Mouse (Mus musculus): ENCODE data around the gene Qdpr. TPM values are rescaled to one million over a fixed set of nuclear protein-coding genes. Genes with fewer than 3 reads are reported as not detected.
"Not testable (repeated sequence)": the region's sequence is repeated elsewhere in the genome, so short reads cannot be mapped to it uniquely, and the experiment has no call there.

Qdpr gene
- polyA plus RNA-seq, 1 experiment from 2014 or later, result 104 TPM

GRCm38 (mm10) chr5:45438301-45438700 is 11.7 kb downstream of the Qdpr start:
- H3K4me3 ChIP-seq (ENCODE audit: low read depth, low read length), result no peak overlapping the region
- no peak overlapping the region for H3K4me2 ChIP-seq (ENCODE audit: low read depth, low read length)
- H3K9me3 ChIP-seq (ENCODE audit: control insufficient read depth, low read length), result no peaks in the 10 kb centered on the region
- no peak overlapping the region for H3K9ac ChIP-seq (replicated peaks; ENCODE audit: low read depth, low read length)
- WGBS, result 92% methylated on average over 8 of the region's 8 CpGs
- no peak overlapping the region for H3K27ac ChIP-seq (ENCODE audit: low read depth, low read length)
- no peaks in the 10 kb centered on the region for H3K27me3 ChIP-seq (ENCODE audit: control insufficient read depth, insufficient read depth, low read length)
- no peak for ATAC-seq (ENCODE audit: low read depth)
- H3K4me1 ChIP-seq (ENCODE audit: control insufficient read depth, insufficient read depth, low read length), result no peaks in the 10 kb centered on the region
- no peaks in the 10 kb centered on the region for H3K36me3 ChIP-seq (ENCODE audit: control insufficient read depth, insufficient read depth, low read length)

- H3K36me3 ChIP-seq (ENCODE audit: control insufficient read depth, insufficient read depth, low read length), result no peaks in the 10 kb centered on the region
- no peaks in the 10 kb centered on the region for H3K9me3 ChIP-seq (ENCODE audit: control insufficient read depth, low read length)
- no peak overlapping the region for H3K4me2 ChIP-seq (ENCODE audit: low read depth, low read length)
- H3K27ac ChIP-seq (ENCODE audit: low read depth, low read length), result no peak overlapping the region
- no peak overlapping the region for H3K4me3 ChIP-seq (ENCODE audit: low read depth, low read length)
- H3K9ac ChIP-seq (replicated peaks; ENCODE audit: low read depth, low read length), result no peak overlapping the region
- no peaks in the 10 kb centered on the region for H3K4me1 ChIP-seq (ENCODE audit: control insufficient read depth, insufficient read depth, low read length)
- no peak for ATAC-seq (ENCODE audit: low read depth)
- no peaks in the 10 kb centered on the region for H3K27me3 ChIP-seq (ENCODE audit: control insufficient read depth, insufficient read depth, low read length)
- WGBS, result 76% methylated on average over 4 of the region's 4 CpGs
Measured at GRCm38 (mm10) chr5:45437826-45438225, 12.2 kb downstream of the Qdpr start.

GRCm38 (mm10) chr5:45435967-45436950 is 13.8 kb downstream of the Qdpr start:
- Histone ChIP-seq H3K4me2 (ENCODE audit: low read depth, low read length) (no peak overlapping the region), H3K36me3 (ENCODE audit: control insufficient read depth, insufficient read depth, low read length) (no peaks in the 10 kb centered on the region), H3K9ac (replicated peaks; ENCODE audit: low read depth, low read length) (no peak overlapping the region), H3K4me3 (ENCODE audit: low read depth, low read length) (no peak overlapping the region), H3K9me3 (ENCODE audit: control insufficient read depth, low read length) (no peaks in the 10 kb centered on the region), H3K4me1 (ENCODE audit: control insufficient read depth, insufficient read depth, low read length) (no peaks in the 10 kb centered on the region), H3K27ac (ENCODE audit: low read depth, low read length) (no peak overlapping the region), H3K27me3 (ENCODE audit: control insufficient read depth, insufficient read depth, low read length) (no peaks in the 10 kb centered on the region)
- WGBS, result 93% methylated on average over 14 of the region's 14 CpGs
- no peak for ATAC-seq (ENCODE audit: low read depth)

GRCm38 (mm10) chr5:45427891-45428290 is 22.1 kb downstream of the Qdpr start:
- H3K4me2 ChIP-seq (ENCODE audit: low read depth, low read length), result no peak overlapping the region
- no peaks in the 10 kb centered on the region for H3K36me3 ChIP-seq (ENCODE audit: control insufficient read depth, insufficient read depth, low read length)
- H3K4me3 ChIP-seq (ENCODE audit: low read depth, low read length), result no peak overlapping the region
- H3K9me3 ChIP-seq (ENCODE audit: control insufficient read depth, low read length), result no peaks in the 10 kb centered on the region
- no peaks in the 10 kb centered on the region for H3K4me1 ChIP-seq (ENCODE audit: control insufficient read depth, insufficient read depth, low read length)
- no peak overlapping the region for H3K9ac ChIP-seq (replicated peaks; ENCODE audit: low read depth, low read length)
- no peak for ATAC-seq (ENCODE audit: low read depth)
- no peak overlapping the region for H3K27ac ChIP-seq (ENCODE audit: low read depth, low read length)
- H3K27me3 ChIP-seq (ENCODE audit: control insufficient read depth, insufficient read depth, low read length), result no peaks in the 10 kb centered on the region
- WGBS, result 94% methylated on average over 7 of the region's 7 CpGs

GRCm38 (mm10) chr5:45426416-45427034 is 23.5 kb downstream of the Qdpr start:
- Histone ChIP-seq H3K4me1 (ENCODE audit: control insufficient read depth, insufficient read depth, low read length) (no peaks in the 10 kb centered on the region), H3K4me3 (ENCODE audit: low read depth, low read length) (no peak overlapping the region), H3K4me2 (ENCODE audit: low read depth, low read length) (no peak overlapping the region), H3K36me3 (ENCODE audit: control insufficient read depth, insufficient read depth, low read length) (no peaks in the 10 kb centered on the region), H3K27ac (ENCODE audit: low read depth, low read length) (no peak overlapping the region), H3K27me3 (ENCODE audit: control insufficient read depth, insufficient read depth, low read length) (no peaks in the 10 kb centered on the region), H3K9me3 (ENCODE audit: control insufficient read depth, low read length) (no peaks in the 10 kb centered on the region), H3K9ac (replicated peaks; ENCODE audit: low read depth, low read length) (no peak overlapping the region)
- 89% methylated on average over 1 of the region's 1 CpGs for WGBS
- ATAC-seq (ENCODE audit: low read depth), result no peak

GRCm38 (mm10) chr5:45425771-45426170 is 24.3 kb downstream of the Qdpr start:
- H3K4me3 ChIP-seq (ENCODE audit: low read depth, low read length); H3K4me1 ChIP-seq (ENCODE audit: control insufficient read depth, insufficient read depth, low read length); ATAC-seq (ENCODE audit: low read depth); H3K27me3 ChIP-seq (ENCODE audit: control insufficient read depth, insufficient read depth, low read length); H3K9ac ChIP-seq (replicated peaks; ENCODE audit: low read depth, low read length); H3K36me3 ChIP-seq (ENCODE audit: control insufficient read depth, insufficient read depth, low read length); H3K4me2 ChIP-seq (ENCODE audit: low read depth, low read length); H3K27ac ChIP-seq (ENCODE audit: low read depth, low read length); H3K9me3 ChIP-seq (ENCODE audit: control insufficient read depth, low read length): not testable (repeated sequence)
- WGBS, result 37% methylated on average over 1 of the region's 1 CpGs

GRCm38 (mm10) chr5:45424021-45424886 is 25.8 kb downstream of the Qdpr start:
- ATAC-seq (ENCODE audit: low read depth), result peak; percentile 95
- H3K36me3 ChIP-seq (ENCODE audit: control insufficient read depth, insufficient read depth, low read length), result no peaks in the 10 kb centered on the region
- 44% methylated on average over 8 of the region's 8 CpGs for WGBS

GRCm38 (mm10) chr5:45421881-45422844 is 27.9 kb downstream of the Qdpr start:
- Histone ChIP-seq H3K9ac (replicated peaks; ENCODE audit: low read depth, low read length) (no peak overlapping the region), H3K27ac (ENCODE audit: low read depth, low read length) (no peak overlapping the region), H3K4me1 (ENCODE audit: control insufficient read depth, insufficient read depth, low read length) (no peaks in the 10 kb centered on the region), H3K36me3 (ENCODE audit: control insufficient read depth, insufficient read depth, low read length) (no peaks in the 10 kb centered on the region), H3K27me3 (ENCODE audit: control insufficient read depth, insufficient read depth, low read length) (no peaks in the 10 kb centered on the region), H3K9me3 (ENCODE audit: control insufficient read depth, low read length) (no peaks in the 10 kb centered on the region), H3K4me2 (ENCODE audit: low read depth, low read length) (no peak overlapping the region), H3K4me3 (ENCODE audit: low read depth, low read length) (no peak overlapping the region)
- WGBS, result 83% methylated on average over 12 of the region's 12 CpGs
- ATAC-seq (ENCODE audit: low read depth), result no peak

More at GRCm38 (mm10) chr5:45424021-45424886, 25.8 kb downstream of the Qdpr start:
- Histone ChIP-seq H3K27me3 (ENCODE audit: control insufficient read depth, insufficient read depth, low read length) (no peaks in the 10 kb centered on the region), H3K9ac (replicated peaks; ENCODE audit: low read depth, low read length) (no peak overlapping the region), H3K4me1 (ENCODE audit: control insufficient read depth, insufficient read depth, low read length) (no peaks in the 10 kb centered on the region), H3K9me3 (ENCODE audit: control insufficient read depth, low read length) (no peaks in the 10 kb centered on the region), H3K4me3 (ENCODE audit: low read depth, low read length) (no peak overlapping the region), H3K4me2 (ENCODE audit: low read depth, low read length) (no peak overlapping the region), H3K27ac (ENCODE audit: low read depth, low read length) (no peak overlapping the region)

All from neural tube, embryonic 14.5 days (tissue).